Mouse (Mus musculus): Measurements from ENCODE around the gene Setd7. TPM values are rescaled to one million over a fixed set of nuclear protein-coding genes. Genes with fewer than 3 reads are reported as not detected.
"Not testable (repeated sequence)": the region's sequence is repeated elsewhere in the genome, so short reads cannot be mapped to it uniquely, and the experiment has no call there.

Setd7 gene
- polyA plus RNA-seq, 1 experiment = 46.0 TPM

DNA sequence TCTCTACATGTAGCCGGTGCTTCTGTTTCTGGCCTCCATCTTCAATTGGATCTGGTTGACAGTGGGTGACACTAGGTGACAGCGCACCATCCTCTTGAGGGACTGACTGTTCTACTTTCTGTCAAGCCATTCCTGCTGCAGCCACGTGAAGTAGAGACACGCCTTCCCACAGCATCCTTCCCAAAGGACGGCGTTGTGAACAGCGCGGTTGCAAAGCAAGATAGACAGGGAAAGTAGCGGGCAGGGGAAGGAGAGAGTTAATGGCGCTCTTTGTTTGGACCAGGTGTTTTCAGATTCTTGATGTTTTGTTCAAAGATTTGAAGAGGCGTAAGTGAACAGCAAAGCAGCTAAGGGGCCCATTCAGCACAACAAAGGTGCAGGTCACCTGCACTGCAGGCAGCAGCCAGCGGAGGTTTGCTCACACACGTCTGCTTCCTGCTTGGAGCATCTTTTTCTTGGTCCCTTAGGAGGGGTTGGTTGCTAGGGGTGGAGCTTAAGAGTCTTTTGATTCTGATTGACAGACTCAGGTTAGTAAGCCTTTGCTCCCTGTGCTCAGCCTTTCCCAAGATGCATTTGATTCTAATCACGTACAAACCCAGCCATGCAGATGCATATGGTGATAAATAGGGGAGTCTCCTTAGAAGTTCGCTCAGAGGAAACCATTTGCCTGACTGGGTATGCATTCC, 29.7 kb upstream of the Setd7 start:
- no peak for TF ChIP-seq POLR2A (IDR thresholded peaks at IDR 0.05; ENCODE audit: low read depth, low read length)
- no peak for TF ChIP-seq CTCF (IDR thresholded peaks at IDR 0.05; ENCODE audit: borderline replicate concordance, insufficient read depth, low read length)
- H3K4me3 ChIP-seq (ENCODE audit: insufficient read depth, low read length) = no peak overlapping the region
- H3K4me1 ChIP-seq (ENCODE audit: control insufficient read depth, insufficient read depth, low read length) = peaks cover 5% of the 10 kb centered on the region; the same call in 1 of the 2 replicates
- no peak overlapping the region for H3K27ac ChIP-seq (ENCODE audit: insufficient read depth, low read length)

- TF ChIP-seq CTCF (IDR thresholded peaks at IDR 0.05; ENCODE audit: borderline replicate concordance, insufficient read depth, low read length) = no peak
- TF ChIP-seq POLR2A (IDR thresholded peaks at IDR 0.05; ENCODE audit: low read depth, low read length) = no peak
- no peak overlapping the region for H3K4me3 ChIP-seq (ENCODE audit: insufficient read depth, low read length)
- H3K4me1 ChIP-seq (ENCODE audit: control insufficient read depth, insufficient read depth, low read length) = no peaks in the 10 kb centered on the region
- no peak overlapping the region for H3K27ac ChIP-seq (ENCODE audit: insufficient read depth, low read length)
Observed at GRCm38 (mm10) chr3:51587697-51588262, 27.1 kb upstream of the Setd7 start.

GRCm38 (mm10) chr3:51583574-51584391, 23.1 kb upstream of the Setd7 start:
- H3K4me1 ChIP-seq (ENCODE audit: control insufficient read depth, insufficient read depth, low read length) = no peaks in the 10 kb centered on the region
- no peak overlapping the region for H3K4me3 ChIP-seq (ENCODE audit: insufficient read depth, low read length)
- no peak overlapping the region for H3K27ac ChIP-seq (ENCODE audit: insufficient read depth, low read length)
- TF ChIP-seq POLR2A (IDR thresholded peaks at IDR 0.05; ENCODE audit: low read depth, low read length) (no peak), CTCF (IDR thresholded peaks at IDR 0.05; ENCODE audit: borderline replicate concordance, insufficient read depth, low read length) (no peak)

GRCm38 (mm10) chr3:51579243-51579642, 18.6 kb upstream of the Setd7 start:
- H3K4me3 ChIP-seq (ENCODE audit: insufficient read depth, low read length); H3K27ac ChIP-seq (ENCODE audit: insufficient read depth, low read length); H3K4me1 ChIP-seq (ENCODE audit: control insufficient read depth, insufficient read depth, low read length): not testable (repeated sequence)

DNA sequence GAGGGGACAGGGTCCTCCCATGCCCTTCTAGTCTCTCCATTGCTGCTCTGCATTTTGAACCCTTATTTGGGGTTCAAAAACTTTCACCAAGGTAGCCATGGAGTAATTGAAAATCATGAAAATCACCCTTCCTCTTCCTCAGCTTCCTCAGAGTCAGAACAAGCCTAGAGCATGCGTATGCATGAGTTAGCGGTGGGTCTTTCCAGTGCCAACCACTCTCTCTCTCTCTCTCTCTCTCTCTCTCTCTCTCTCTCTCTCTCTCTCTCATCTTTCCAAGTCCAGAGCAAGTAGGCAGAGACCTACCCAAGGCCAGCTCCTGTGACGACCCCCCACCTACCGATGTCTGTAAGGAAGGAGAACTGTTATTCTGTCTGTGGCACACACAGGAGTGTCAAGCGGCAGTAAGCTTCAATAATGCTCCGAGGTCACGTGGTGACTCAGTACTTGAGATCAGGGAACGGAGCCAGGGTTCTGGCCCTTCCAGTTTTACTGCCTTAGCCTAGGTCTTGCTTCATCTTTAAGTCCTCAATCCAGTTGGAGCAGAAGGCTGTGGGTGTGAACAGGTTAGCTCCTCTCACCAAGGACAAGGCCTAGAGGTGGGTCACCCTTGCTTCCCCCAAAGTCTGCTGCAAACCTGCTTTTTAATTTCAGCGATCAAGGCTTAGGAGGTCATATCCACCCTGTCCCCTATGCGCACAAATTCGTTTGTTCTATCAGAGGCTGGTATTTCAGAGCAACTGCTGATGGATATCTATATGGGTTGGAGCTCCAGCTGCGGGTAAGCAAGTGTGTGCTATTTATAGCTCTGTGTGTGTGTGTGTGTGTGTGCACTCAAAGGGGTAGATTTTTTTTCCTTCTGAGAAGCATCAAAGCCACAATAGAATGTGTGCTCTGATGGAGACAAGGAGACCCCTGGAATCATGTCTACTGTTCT, 17.4 kb upstream of the Setd7 start:
- TF ChIP-seq CTCF (IDR thresholded peaks at IDR 0.05; ENCODE audit: borderline replicate concordance, insufficient read depth, low read length) (no peak), POLR2A (IDR thresholded peaks at IDR 0.05; ENCODE audit: low read depth, low read length) (no peak)

DNA sequence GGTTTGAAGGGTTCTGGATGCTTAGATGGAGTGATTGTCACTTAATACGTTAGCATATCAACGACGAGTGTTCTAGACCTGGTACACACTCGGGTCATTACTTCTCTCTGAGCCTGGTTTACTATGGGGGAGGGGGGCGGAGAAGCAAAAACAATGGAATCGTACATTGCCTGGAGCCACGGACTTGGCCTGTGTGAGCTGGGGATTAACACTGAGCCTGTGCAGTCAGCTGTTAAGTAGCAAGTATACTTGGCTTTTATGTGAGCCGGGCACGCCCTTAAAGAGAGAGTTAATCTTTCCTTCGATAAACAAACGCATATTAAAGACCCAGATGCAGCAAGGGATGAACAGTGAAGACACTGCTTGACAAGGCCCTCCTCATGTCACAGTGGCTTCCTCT, 16.7 kb upstream of the Setd7 start:
- TF ChIP-seq POLR2A (IDR thresholded peaks at IDR 0.05; ENCODE audit: low read depth, low read length) = no peak
- TF ChIP-seq CTCF (IDR thresholded peaks at IDR 0.05; ENCODE audit: borderline replicate concordance, insufficient read depth, low read length) = no peak
- no peaks in the 10 kb centered on the region for H3K4me1 ChIP-seq (ENCODE audit: control insufficient read depth, insufficient read depth, low read length)
- H3K27ac ChIP-seq (ENCODE audit: insufficient read depth, low read length) = no peak overlapping the region
- H3K4me3 ChIP-seq (ENCODE audit: insufficient read depth, low read length) = no peak overlapping the region

More for the DNA sequence above, 17.4 kb upstream of the Setd7 start:
- no peak overlapping the region for H3K27ac ChIP-seq (ENCODE audit: insufficient read depth, low read length)
- no peaks in the 10 kb centered on the region for H3K4me1 ChIP-seq (ENCODE audit: control insufficient read depth, insufficient read depth, low read length)
- no peak overlapping the region for H3K4me3 ChIP-seq (ENCODE audit: insufficient read depth, low read length)

GRCm38 (mm10) chr3:51573915-51574314, 13.2 kb upstream of the Setd7 start:
- TF ChIP-seq POLR2A (IDR thresholded peaks at IDR 0.05; ENCODE audit: low read depth, low read length) (no peak), CTCF (IDR thresholded peaks at IDR 0.05; ENCODE audit: borderline replicate concordance, insufficient read depth, low read length) (no peak)

GRCm38 (mm10) chr3:51570200-51570599, 9.5 kb upstream of the Setd7 start:
- Histone ChIP-seq H3K4me3 (ENCODE audit: insufficient read depth, low read length) (no peak overlapping the region), H3K27ac (ENCODE audit: insufficient read depth, low read length) (no peak overlapping the region), H3K4me1 (ENCODE audit: control insufficient read depth, insufficient read depth, low read length) (no peaks in the 10 kb centered on the region)
- TF ChIP-seq CTCF (IDR thresholded peaks at IDR 0.05; ENCODE audit: borderline replicate concordance, insufficient read depth, low read length) = no peak
- no peak for TF ChIP-seq POLR2A (IDR thresholded peaks at IDR 0.05; ENCODE audit: low read depth, low read length)

More at GRCm38 (mm10) chr3:51573915-51574314, 13.2 kb upstream of the Setd7 start:
- H3K27ac ChIP-seq (ENCODE audit: insufficient read depth, low read length) = no peak overlapping the region
- H3K4me1 ChIP-seq (ENCODE audit: control insufficient read depth, insufficient read depth, low read length) = no peaks in the 10 kb centered on the region
- H3K4me3 ChIP-seq (ENCODE audit: insufficient read depth, low read length) = no peak overlapping the region

- H3K27ac ChIP-seq (ENCODE audit: insufficient read depth, low read length) = no peak overlapping the region
- peaks cover 4% of the 10 kb centered on the region for H3K4me1 ChIP-seq (ENCODE audit: control insufficient read depth, insufficient read depth, low read length)
- no peak overlapping the region for H3K4me3 ChIP-seq (ENCODE audit: insufficient read depth, low read length)
- no peak for TF ChIP-seq CTCF (IDR thresholded peaks at IDR 0.05; ENCODE audit: borderline replicate concordance, insufficient read depth, low read length)
Observed at GRCm38 (mm10) chr3:51561993-51562385, 1.3 kb upstream of the Setd7 start.
